Mouse (Mus musculus) right cerebral cortex, adult 2 months (tissue): ENCODE data around the gene Gm14443.
"Not testable (repeated sequence)": the region's sequence is repeated elsewhere in the genome, so short reads cannot be mapped to it uniquely, and the experiment has no call there.

Source experiments
- DNase-seq, 2 experiments: peaks; one replicate each; pipeline ENCODE4 v3.0.0; 2021 to 2022; ENCODE audit warnings: low spot score in 2 of 2

Gm14443 gene

DNA sequence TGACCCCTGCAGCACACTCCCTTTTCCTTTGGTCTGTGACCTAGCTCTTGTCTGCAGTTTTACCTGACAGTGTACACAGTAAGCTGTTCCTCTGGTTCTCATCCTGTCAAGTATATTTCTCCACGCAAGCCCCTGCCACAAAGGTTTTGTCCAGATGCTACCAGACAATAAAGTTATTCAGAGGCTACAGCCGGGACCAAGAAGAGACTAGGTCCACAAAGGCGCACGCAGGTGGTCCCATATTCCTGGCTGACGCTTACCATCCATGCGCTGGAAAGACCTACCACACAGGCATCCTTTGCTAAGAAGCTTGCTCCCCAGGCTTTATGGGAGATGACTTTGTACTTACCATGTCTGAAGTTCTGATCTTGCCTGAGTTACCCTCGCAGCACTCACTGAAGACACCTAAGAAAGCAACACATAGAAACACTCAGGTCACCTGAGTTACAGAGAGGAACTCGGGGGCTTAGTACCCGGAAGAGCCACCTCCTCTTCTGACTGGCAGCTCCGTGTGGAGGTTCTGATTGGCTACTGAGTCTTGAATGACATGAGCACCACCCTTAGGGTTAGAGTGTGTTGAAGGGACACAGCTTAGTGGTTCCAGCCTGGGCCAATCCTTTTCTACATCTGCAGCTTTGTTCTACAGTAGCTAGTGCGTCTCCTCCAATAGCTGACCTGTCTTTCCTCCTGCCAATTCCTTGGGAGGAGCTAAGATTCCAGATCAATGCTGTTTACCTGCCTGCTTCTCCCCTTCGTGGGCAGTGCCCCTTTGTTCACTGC, at the start of gene Gm14443:
TSS of gene Gm14443 (minus strand) at position 471 of the 780 bp plus-strand sequence.
- DNase-seq, result not testable (repeated sequence)

DNA sequence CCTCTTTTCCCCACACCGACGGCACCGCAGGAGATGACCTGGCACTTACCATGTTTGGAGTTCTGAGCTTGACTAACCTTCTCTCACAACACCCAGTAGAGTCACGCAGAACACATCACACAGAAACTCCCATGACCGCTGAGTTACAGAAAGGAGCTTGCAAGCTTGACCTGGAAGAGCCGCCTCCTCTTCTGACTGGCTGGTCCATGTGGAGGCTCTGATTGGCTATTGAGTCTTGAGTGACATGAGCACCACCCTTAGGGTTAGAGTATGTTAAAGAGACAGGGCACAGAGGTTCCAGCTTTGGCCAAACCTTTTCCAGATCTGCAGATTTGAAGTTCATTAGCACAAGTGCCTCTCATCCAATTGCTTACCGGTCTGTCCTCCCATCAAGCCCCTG, 31.1 kb upstream of the Gm14443 start, which contains the start of gene Gm14391:
TSS of gene Gm14391 (minus strand) at position 186 of the 400 bp plus-strand sequence.
- DNase-seq, result not testable (repeated sequence)

DNA sequence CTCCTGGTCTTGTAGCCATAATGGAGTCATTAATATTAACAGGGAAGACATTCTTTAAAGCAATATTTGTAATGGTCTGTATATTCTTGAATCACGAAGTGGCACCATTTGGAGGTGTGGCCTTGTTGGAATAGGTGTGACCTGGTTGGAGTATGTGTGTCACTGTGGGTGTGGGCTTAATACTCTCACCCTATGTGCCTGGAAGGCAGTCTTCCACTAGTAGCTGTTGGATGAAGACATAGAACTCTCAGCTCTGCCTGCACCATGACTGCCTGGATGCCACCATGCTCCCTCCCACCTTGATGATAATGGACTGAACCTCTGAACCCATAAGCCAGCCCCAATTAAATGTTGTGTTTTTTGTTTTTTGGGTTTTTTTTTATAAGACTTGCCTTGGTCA, 3.3 kb upstream of the Gm14443 start:
- DNase-seq, result not testable (repeated sequence)

DNA sequence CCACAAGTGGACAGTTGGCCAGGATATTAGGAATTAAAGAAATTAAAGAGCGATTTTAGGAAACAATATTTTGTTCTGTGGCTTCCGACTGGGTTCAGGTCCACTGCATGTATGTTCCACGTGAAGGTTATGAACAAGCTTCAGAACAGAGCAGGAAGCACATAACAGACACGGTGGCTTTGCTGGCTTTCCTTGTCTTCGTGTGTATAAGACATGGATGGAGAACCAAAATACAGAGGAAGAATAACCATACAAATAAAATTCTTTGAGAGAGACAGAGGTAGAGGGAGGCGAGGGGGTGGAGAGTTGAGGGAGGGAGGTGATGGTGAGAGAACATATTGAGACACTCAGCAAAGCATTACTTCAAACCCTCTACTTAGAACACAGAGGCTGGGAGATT, 641 bp upstream of the Gm14443 start:
- no peak for DNase-seq

DNA sequence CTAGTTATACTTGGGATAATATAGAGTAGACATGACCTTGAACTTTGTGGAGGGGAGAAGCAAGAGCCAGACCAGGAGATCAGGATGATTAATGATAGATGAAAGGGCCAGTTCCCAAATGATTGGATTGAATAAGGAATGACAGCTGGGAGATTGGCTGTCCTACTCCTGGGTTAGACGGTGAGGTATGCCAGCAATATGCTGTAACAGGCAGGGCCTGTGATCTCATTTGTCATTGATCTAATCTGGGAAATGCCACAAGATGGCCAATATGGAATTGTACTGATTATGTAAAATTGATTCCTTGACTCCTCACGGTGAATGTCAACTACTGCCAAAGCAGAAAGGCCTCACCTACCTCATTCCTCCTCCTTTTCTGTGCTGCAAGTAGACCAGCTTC, 1.6 kb downstream of the Gm14443 start:
- DNase-seq, result not testable (repeated sequence)

DNA sequence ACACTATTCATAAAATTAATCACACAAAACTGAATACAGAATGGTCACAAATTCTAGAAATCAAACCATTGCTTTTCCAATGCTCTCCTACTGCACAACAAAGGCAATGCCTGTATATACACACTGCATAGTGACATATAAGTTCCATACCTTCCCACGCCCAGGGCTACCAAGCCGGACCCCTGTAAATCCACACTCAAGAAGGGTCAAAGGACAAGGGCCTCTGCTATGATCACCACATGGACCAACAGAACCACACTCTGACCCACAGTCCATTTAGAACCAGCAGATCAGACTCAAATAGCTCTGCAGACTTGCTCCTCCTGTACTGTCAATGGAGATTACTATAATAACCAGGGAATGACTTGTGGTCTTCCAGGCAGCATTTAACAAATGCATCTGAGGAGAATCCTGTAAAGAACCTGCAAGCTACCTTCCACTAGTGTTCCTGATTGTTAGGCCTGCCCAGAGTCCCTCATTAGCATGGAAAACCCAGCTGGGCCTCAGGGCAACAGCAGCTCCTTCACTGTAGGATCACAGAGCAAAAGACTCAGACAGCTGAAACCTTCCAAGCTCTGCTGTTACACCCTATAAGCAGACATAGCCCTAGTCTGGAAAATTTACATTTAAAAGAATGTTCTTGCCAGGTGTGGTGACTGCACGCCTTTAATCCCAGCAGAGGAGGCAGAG, 2.6 kb downstream of the Gm14443 start:
- not testable (repeated sequence) for DNase-seq

DNA sequence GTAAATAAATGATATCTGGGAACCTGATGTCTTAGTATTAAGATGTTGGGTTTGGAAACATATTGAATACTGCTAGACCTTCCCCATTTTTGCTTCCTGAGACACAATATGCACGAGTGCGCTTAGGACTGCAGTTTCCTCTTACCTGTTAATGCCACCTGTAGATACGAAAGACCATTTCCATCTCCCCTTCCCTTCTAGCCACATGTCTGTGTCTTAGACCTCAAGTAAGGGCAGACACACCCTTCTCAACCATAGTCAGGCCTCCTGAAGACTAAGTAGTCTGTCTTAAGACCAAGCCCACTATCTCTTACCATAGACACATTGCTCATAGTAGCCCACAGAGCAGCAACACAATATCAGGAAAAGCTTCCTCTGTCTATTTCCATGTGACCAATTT, 3.5 kb downstream of the Gm14443 start:
- DNase-seq, result no peak

DNA sequence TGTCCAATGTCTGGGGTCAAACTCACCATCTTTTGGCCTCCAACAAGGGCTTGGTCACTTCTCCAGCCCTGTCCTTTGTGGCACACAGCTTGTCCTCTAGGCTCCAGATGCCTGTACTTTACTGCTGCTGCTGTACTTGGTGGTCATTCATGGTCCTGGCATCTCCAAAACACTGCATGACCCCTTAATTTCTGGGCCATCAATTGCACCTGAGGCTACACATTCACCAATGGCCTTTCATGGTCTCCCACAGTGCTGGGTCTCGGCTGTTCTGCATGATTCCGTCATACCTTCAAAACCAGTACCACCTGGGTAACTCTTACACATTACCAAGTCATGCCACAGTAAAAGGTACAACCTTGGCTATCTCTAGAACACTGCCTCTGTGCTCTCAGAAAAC, 8.8 kb downstream of the Gm14443 start:
- not testable (repeated sequence) for DNase-seq

DNA sequence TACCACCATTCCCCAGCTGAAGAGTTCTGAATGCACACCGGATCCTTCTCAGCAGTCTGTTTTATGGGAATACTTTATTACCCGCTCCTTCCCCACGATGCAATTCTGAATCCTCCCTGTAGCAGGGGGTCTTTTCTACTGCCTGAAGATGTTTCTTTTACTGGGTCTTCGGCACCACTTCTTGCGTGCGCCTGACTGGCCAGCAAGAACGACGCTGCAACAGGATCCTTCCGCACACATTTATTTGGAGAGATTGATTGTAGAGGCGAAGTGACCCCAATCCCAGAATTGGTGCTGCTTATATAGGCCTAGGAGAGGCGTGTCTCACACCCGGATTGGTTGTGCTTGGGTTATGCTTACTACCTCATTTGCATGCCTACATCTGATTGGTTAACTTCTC, 10.6 kb downstream of the Gm14443 start:
- DNase-seq, result not testable (repeated sequence)

DNA sequence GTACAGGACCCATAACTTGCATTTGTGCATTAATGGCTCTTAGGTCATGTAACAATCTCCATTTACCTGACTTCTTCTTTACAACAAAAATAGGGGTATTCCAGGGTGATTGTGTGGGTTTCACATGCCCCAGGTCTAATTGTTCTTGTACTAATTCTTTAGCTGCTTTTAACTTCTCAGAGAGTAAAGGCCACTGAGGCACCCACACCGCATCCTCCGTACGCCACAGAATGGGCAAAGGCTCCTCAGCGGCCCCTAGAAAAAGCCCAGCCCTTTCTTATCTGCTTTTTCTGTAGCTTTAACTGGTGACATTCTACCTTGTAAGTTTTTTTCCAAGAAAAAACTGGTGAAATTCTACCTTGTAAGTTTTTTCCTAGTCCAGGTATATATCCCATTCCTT, 14.2 kb downstream of the Gm14443 start:
- not testable (repeated sequence) for DNase-seq

DNA sequence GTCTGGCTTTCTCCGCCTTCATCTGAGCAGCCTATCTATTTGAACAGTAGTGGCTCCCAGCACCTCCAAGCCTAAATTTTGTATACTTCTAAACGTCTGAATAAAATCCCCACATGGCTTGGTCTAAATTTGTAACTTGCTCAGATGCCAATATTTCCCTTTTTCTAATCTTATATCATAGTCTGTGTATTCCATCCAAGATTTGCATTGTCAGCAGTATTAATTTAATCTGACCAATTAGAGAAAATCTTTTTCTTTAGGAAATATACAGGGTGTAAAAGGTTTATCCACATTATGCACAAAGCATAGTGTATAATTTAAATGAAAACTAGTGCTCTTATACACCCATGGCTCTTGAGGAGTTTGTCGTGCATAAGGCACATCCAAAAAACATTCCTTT, 17.0 kb downstream of the Gm14443 start:
- DNase-seq, result no peak

DNA sequence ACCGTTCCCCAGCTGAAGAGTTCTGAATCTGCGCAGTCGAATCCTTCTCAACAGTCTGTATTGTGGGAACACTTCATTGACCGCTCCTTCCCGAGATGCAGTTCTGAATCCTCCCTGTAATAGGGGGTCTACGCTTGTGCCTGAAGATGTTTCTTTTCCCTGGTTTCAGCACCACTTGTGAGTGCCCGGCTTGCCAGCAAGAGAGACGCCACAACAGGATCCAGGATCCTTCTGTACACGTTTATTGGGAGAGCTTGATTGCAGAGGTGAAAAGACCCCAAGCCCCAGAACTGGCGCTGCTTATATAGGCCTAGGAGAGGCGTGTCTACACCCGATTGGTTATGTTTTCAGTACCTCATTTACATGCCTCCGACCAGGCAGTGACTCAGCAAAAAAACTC, 19.0 kb downstream of the Gm14443 start:
- no peak for DNase-seq

DNA sequence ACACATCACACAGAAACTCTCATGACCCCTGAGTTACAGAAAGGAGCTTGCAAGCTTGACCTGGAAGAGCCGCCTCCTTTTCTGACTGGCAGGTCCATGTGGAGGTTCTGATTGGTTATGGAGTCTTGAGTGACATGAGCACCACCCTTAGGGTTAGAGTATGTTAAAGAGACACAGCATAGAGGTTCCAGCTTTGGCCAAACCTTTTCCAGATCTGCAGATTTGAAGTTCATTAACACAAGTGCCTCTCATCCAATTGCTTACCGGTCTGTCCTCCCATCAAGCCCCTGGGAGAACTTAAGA, 33.7 kb downstream of the Gm14443 start, which contains the start of gene Gm14399:
TSS of gene Gm14399 (minus strand) at position 20 of the 303 bp plus-strand sequence.
- DNase-seq, result not testable (repeated sequence)

DNA sequence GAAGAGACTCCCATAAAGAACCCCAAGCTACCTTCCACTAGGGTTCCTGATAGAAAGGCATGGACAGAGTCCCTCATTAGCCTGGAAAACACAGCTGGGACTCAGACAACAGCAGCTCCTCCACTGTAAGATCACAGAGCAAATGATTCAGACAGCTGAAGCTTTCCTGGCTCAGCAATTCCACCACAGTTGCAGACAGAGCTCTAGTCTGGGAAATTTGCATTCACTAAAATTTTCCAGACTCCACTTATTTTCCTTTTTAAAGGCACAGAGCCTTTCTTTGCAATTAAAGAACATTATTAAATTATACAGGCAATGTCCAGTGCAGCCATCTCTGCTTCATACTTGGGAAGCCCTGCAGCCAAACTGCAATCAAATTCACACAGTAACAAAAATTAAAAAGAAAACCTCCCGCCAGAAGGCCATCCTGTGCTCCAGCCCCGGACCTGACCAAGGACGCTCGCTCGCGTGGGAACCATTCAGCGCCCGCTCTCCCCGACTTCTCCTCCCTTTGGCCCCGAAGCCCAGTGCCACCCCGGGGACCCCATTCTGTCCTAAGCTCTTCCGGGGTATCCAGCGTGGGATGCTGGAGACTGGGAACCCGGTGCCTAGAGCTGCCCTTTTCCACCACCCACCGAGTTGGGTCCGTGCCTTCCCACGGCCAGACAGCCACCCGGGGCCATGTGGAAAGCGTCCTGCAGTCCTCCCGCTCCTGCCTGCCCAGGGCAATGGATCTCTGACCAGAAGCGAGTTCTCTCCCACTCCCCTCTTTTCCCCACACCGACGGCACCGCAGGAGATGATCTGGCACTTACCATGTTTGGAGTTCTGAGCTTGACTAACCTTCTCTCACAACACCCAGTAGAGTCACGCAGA, 34.3 kb downstream of the Gm14443 start:
- DNase-seq, result peak; percentile 11 to 31

DNA sequence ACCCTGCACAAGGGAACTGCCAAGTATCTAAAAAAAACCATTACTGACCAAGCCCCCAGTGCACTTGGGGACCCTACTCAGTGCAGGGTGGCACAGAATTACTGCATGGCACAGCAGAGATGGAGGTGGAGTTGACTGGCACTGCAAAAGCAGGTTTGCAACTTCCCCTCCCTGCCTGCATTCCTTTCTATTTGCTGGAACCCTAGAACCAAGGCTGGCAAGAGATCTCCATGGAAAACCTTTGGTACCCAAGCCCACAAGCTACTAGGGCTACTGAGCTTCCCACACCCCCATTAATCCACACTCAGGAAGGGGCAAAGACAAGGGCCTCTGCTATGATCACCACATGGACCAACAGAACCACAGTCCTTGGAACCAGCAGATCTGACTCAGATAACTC, 35.0 kb downstream of the Gm14443 start:
- not testable (repeated sequence) for DNase-seq
